Mouse (Mus musculus): ENCODE data around the gene Mamdc2.
"Not testable (repeated sequence)": the region's sequence is repeated elsewhere in the genome, so short reads cannot be mapped to it uniquely, and the experiment has no call there.

The Mamdc2 gene

GRCm38 (mm10) chr19:23447988-23448497, at the start of gene Mamdc2:
Gene Mamdc2, minus strand, starts transcription at chr19:23448442.
- DNase-seq = peak; percentile 54

- no peak for DNase-seq
Measured at GRCm38 (mm10) chr19:23498011-23498410, 49.8 kb upstream of the Mamdc2 start.

- DNase-seq = no peak
Measured at GRCm38 (mm10) chr19:23497171-23497917, 49.1 kb upstream of the Mamdc2 start.

- DNase-seq = no peak
Measured at GRCm38 (mm10) chr19:23496536-23496935, 48.3 kb upstream of the Mamdc2 start.

GRCm38 (mm10) chr19:23492663-23493062, 44.4 kb upstream of the Mamdc2 start:
- DNase-seq = no peak

- DNase-seq = not testable (repeated sequence)
Measured at GRCm38 (mm10) chr19:23490703-23491102, 42.5 kb upstream of the Mamdc2 start.

- DNase-seq = peak; percentile 21
Measured at GRCm38 (mm10) chr19:23489780-23490179, 41.5 kb upstream of the Mamdc2 start.

- no peak for DNase-seq
Measured at GRCm38 (mm10) chr19:23487421-23487820, 39.2 kb upstream of the Mamdc2 start.

GRCm38 (mm10) chr19:23486631-23487270, 38.5 kb upstream of the Mamdc2 start:
- DNase-seq = no peak

- no peak for DNase-seq
Measured at GRCm38 (mm10) chr19:23485940-23486600, 37.8 kb upstream of the Mamdc2 start.

GRCm38 (mm10) chr19:23482571-23482970, 34.3 kb upstream of the Mamdc2 start:
- DNase-seq = not testable (repeated sequence)

- no peak for DNase-seq
Measured at GRCm38 (mm10) chr19:23479597-23479967, 31.3 kb upstream of the Mamdc2 start.

- peak; percentile 78 for DNase-seq
Measured at GRCm38 (mm10) chr19:23478895-23479596, 30.8 kb upstream of the Mamdc2 start.

- DNase-seq = no peak
Measured at GRCm38 (mm10) chr19:23477826-23478225, 29.6 kb upstream of the Mamdc2 start.

- DNase-seq = peak; percentile 26
Measured at GRCm38 (mm10) chr19:23467866-23468265, 19.6 kb upstream of the Mamdc2 start.

GRCm38 (mm10) chr19:23467011-23467410, 18.8 kb upstream of the Mamdc2 start:
- DNase-seq = no peak

- no peak for DNase-seq
Measured at GRCm38 (mm10) chr19:23457492-23457891, 9.2 kb upstream of the Mamdc2 start.

GRCm38 (mm10) chr19:23451361-23451760, 3.1 kb upstream of the Mamdc2 start:
- DNase-seq = no peak

GRCm38 (mm10) chr19:23447221-23447987, 838 bp downstream of the Mamdc2 start:
- DNase-seq = peak; percentile 70

- peak; percentile 23 for DNase-seq
Measured at GRCm38 (mm10) chr19:23444910-23445845, 3.1 kb downstream of the Mamdc2 start.

- DNase-seq = no peak
Measured at GRCm38 (mm10) chr19:23435731-23436130, 12.5 kb downstream of the Mamdc2 start.
